Mouse (Mus musculus): Measurements from ENCODE around the gene Hist1h2ad.
"Not testable (repeated sequence)": the region's sequence is repeated elsewhere in the genome, so short reads cannot be mapped to it uniquely, and the experiment has no call there.

Gene Hist1h2ad

GRCm38 (mm10) chr13:23541497-23541896 is 32.7 kb upstream of the Hist1h2ad start:
- no peak for DNase-seq (ENCODE audit: low read depth, low spot score)

GRCm38 (mm10) chr13:23542225-23542980 is 31.8 kb upstream of the Hist1h2ad start:
- not testable (repeated sequence) for DNase-seq (ENCODE audit: low read depth, low spot score)

GRCm38 (mm10) chr13:23542999-23543607 is 31.1 kb upstream of the Hist1h2ad start, which contains the start of gene Hist1h2bh:
Hist1h2bh (minus strand) TSS chr13:23543392.
- DNase-seq (ENCODE audit: low read depth, low spot score): peak; percentile 90

- DNase-seq (ENCODE audit: low read depth, low spot score): peak; percentile 93
These were observed 30.0 kb upstream of the Hist1h2ad start, which contains the start of gene Hist1h3f for GRCm38 (mm10) chr13:23543965-23544786. Hist1h3f (plus strand) TSS chr13:23544052.

GRCm38 (mm10) chr13:23544787-23545120 is 29.4 kb upstream of the Hist1h2ad start:
- not testable (repeated sequence) for DNase-seq (ENCODE audit: low read depth, low spot score)

- no peak for DNase-seq (ENCODE audit: low read depth, low spot score)
These were observed 27.5 kb upstream of the Hist1h2ad start for GRCm38 (mm10) chr13:23546694-23547093.

- DNase-seq (ENCODE audit: low read depth, low spot score): no peak
These were observed 23.4 kb upstream of the Hist1h2ad start for GRCm38 (mm10) chr13:23550761-23551145.

GRCm38 (mm10) chr13:23551146-23551834 is 22.9 kb upstream of the Hist1h2ad start, which contains the start of gene Hist1h4f:
Hist1h4f (minus strand) TSS chr13:23551648.
- DNase-seq (ENCODE audit: low read depth, low spot score): peak; percentile 95

- no peak for DNase-seq (ENCODE audit: low read depth, low spot score)
These were observed 22.0 kb upstream of the Hist1h2ad start for GRCm38 (mm10) chr13:23551931-23552914.

- DNase-seq (ENCODE audit: low read depth, low spot score): no peak
These were observed 21.2 kb upstream of the Hist1h2ad start, which contains the start of gene Hist1h1d for GRCm38 (mm10) chr13:23552962-23553361. Hist1h1d (plus strand) TSS chr13:23553262.

- DNase-seq (ENCODE audit: low read depth, low spot score): no peak
These were observed 19.8 kb upstream of the Hist1h2ad start for GRCm38 (mm10) chr13:23554393-23554792.

GRCm38 (mm10) chr13:23554925-23555838 is 19.0 kb upstream of the Hist1h2ad start:
- DNase-seq (ENCODE audit: low read depth, low spot score): peak; percentile 89

GRCm38 (mm10) chr13:23555839-23556416 is 18.3 kb upstream of the Hist1h2ad start:
- peak; percentile 83 for DNase-seq (ENCODE audit: low read depth, low spot score)

- DNase-seq (ENCODE audit: low read depth, low spot score): no peak
These were observed 17.3 kb upstream of the Hist1h2ad start for GRCm38 (mm10) chr13:23556906-23557305.

GRCm38 (mm10) chr13:23560699-23561098 is 13.5 kb upstream of the Hist1h2ad start:
- not testable (repeated sequence) for DNase-seq (ENCODE audit: low read depth, low spot score)

- not testable (repeated sequence) for DNase-seq (ENCODE audit: low read depth, low spot score)
These were observed 12.7 kb upstream of the Hist1h2ad start for GRCm38 (mm10) chr13:23561531-23561882.

GRCm38 (mm10) chr13:23561883-23562659 is 12.1 kb upstream of the Hist1h2ad start, which contains the start of gene Hist1h3e:
Hist1h3e (minus strand) TSS chr13:23562369.
- peak; percentile 94 for DNase-seq (ENCODE audit: low read depth, low spot score)

Data from c-Kit-negative CD71-positive TER-119-positive erythroid progenitor cells, embryonic 14.5 days (primary cell).